Mouse (Mus musculus) embryo, embryonic 11 days (tissue): ENCODE results near the gene Mia3.
A peak's percentile ranks its signal among the peaks of the same experiment; 100 is the strongest.
"Not testable (repeated sequence)": the region's sequence is repeated elsewhere in the genome, so short reads cannot be mapped to it uniquely, and the experiment has no call there.

Experiments
- DNase-seq: peaks from one replicate; pipeline ENCODE4 v3.0.0-alpha.2; 2015

Gene Mia3

GRCm38 (mm10) chr1:183344886-183345816 is 24.2 kb downstream of the Mia3 start:
- peak; percentile 89 for DNase-seq

- DNase-seq = not testable (repeated sequence)
Measured at GRCm38 (mm10) chr1:183342902-183343301, 26.5 kb downstream of the Mia3 start.

- no peak for DNase-seq
Measured at GRCm38 (mm10) chr1:183327171-183327570, 42.2 kb downstream of the Mia3 start.

GRCm38 (mm10) chr1:183324433-183324832 is 44.9 kb downstream of the Mia3 start:
- DNase-seq = no peak

GRCm38 (mm10) chr1:183323923-183324322 is 45.4 kb downstream of the Mia3 start:
- no peak for DNase-seq

GRCm38 (mm10) chr1:183322496-183322895 is 46.9 kb downstream of the Mia3 start:
- not testable (repeated sequence) for DNase-seq

GRCm38 (mm10) chr1:183320708-183321107 is 48.6 kb downstream of the Mia3 start:
- DNase-seq = no peak

- peak; percentile 17 for DNase-seq
Measured at GRCm38 (mm10) chr1:183315783-183316182, 53.6 kb downstream of the Mia3 start.

- DNase-seq = no peak
Measured at GRCm38 (mm10) chr1:183312076-183312475, 57.3 kb downstream of the Mia3 start.

GRCm38 (mm10) chr1:183309601-183310000 is 59.8 kb downstream of the Mia3 start:
- DNase-seq = not testable (repeated sequence)

- no peak for DNase-seq
Measured at GRCm38 (mm10) chr1:183308476-183308875, 60.9 kb downstream of the Mia3 start.

GRCm38 (mm10) chr1:183307555-183307954 is 61.8 kb downstream of the Mia3 start:
- no peak for DNase-seq

- DNase-seq = peak; percentile 92
Measured at GRCm38 (mm10) chr1:183299161-183299560, 70.2 kb downstream of the Mia3 start.

GRCm38 (mm10) chr1:183297886-183298489 is 71.4 kb downstream of the Mia3 start:
- DNase-seq = peak; percentile 58

- DNase-seq = peak; percentile 65
Measured at GRCm38 (mm10) chr1:183297473-183297885, 71.9 kb downstream of the Mia3 start.

GRCm38 (mm10) chr1:183296877-183297383 is 72.4 kb downstream of the Mia3 start, which contains the start of gene Brox:
TSS of gene Brox (minus strand) at chr1:183297269.
- DNase-seq = peak; percentile 95

GRCm38 (mm10) chr1:183296465-183296864 is 72.9 kb downstream of the Mia3 start, which contains the start of gene Aida:
TSS of gene Aida (plus strand) at chr1:183296590.
- peak; percentile 62 for DNase-seq

GRCm38 (mm10) chr1:183289576-183289975 is 79.8 kb downstream of the Mia3 start:
- DNase-seq = no peak

GRCm38 (mm10) chr1:183288351-183288750 is 81.0 kb downstream of the Mia3 start:
- no peak for DNase-seq
